Mouse (Mus musculus) MEL (cell line): Measurements from ENCODE around the gene Nts. TPM values are rescaled to one million over a fixed set of nuclear protein-coding genes. Genes with fewer than 3 reads are reported as not detected.

Experiments used
- DNase-seq: peaks from one replicate; pipeline ENCODE4 v3.0.0; 2011; ENCODE audit warnings: low read depth, low spot score
- H3K27ac ChIP-seq: 2 replicates; pipeline ENCODE4 v1.5.1; 2012; ENCODE audit warnings: low read depth, mild to moderate bottlenecking, control low read depth, low read length, moderate library complexity; ENCODE audit not compliant: control insufficient read depth
- H3K27me3 ChIP-seq, 2 experiments: fragments of 150-350 bp in 1 of 2; sonication (generic) in 1 of 2; 2 replicates each; pipeline ENCODE4 v1.6.1; 2012; ENCODE audit warnings: low read length in 2 of 2, mild to moderate bottlenecking in 2 of 2, improper control_type of control experiment in 1 of 2, moderate library complexity in 1 of 2; ENCODE audit not compliant: insufficient read depth in 2 of 2, control insufficient read depth in 1 of 2
- H3K36me3 ChIP-seq, 2 experiments: 2 replicates each; pipeline ENCODE4 v1.6.1; 2012 to 2014; ENCODE audit warnings: low read length in 2 of 2, improper control_type of control experiment in 1 of 2, inconsistent platforms in 1 of 2, mild to moderate bottlenecking in 1 of 2; ENCODE audit not compliant: insufficient read depth in 2 of 2, control insufficient read depth in 1 of 2
- H3K4me1 ChIP-seq, 2 experiments: fragments of 150-350 bp in 1 of 2; sonication (generic) in 1 of 2; 2 replicates each; pipeline ENCODE4 v1.6.1; 2012; ENCODE audit warnings: low read length in 2 of 2, improper control_type of control experiment in 1 of 2, mild to moderate bottlenecking in 1 of 2; ENCODE audit not compliant: insufficient read depth in 2 of 2, control insufficient read depth in 1 of 2
- H3K4me3 ChIP-seq, 2 experiments: fragments of 150-350 bp in 1 of 2; sonication (generic) in 1 of 2; 2 replicates each; pipeline ENCODE4 v1.5.1; 2012; ENCODE audit warnings: low read depth in 2 of 2, low read length in 2 of 2, mild to moderate bottlenecking in 2 of 2, moderate library complexity in 2 of 2, control low read depth in 1 of 2, improper control_type of control experiment in 1 of 2; ENCODE audit not compliant: control insufficient read depth in 1 of 2, insufficient read depth in 1 of 2
- H3K79me2 ChIP-seq: 2 replicates; pipeline ENCODE4 v1.6.1; 2012; ENCODE audit warnings: mild to moderate bottlenecking, low read length, moderate library complexity; ENCODE audit not compliant: control insufficient read depth, poor library complexity, insufficient read depth
- H3K9ac ChIP-seq: 2 replicates; pipeline ENCODE4 v1.6.1; 2012; ENCODE audit warnings: low read depth, mild to moderate bottlenecking, control low read depth, low read length, moderate library complexity; ENCODE audit not compliant: control insufficient read depth, poor library complexity, severe bottlenecking
- H3K9me3 ChIP-seq: fragments of 150-350 bp; sonication (generic); replicated peaks from 2 replicates; pipeline ENCODE4 v1.6.1; 2012; ENCODE audit warnings: mild to moderate bottlenecking, low read length, improper control_type of control experiment, moderate library complexity; ENCODE audit not compliant: insufficient read depth
- CHD1 ChIP-seq: IDR thresholded peaks from 2 replicates; pipeline ENCODE4 v1.6.1; 2012; ENCODE audit warnings: low read depth, mild to moderate bottlenecking, inconsistent platforms, low read length, improper control_type of control experiment
- CHD2 ChIP-seq: IDR thresholded peaks from 2 replicates; pipeline ENCODE4 v1.6.1; 2011; ENCODE audit warnings: low read length, improper control_type of control experiment
- CTCF ChIP-seq, 3 experiments: IDR thresholded peaks in 2 of 3; conservative IDR thresholded peaks in 1 of 3; 2 replicates each; pipeline ENCODE4 v1.5.1; 2011 to 2012; ENCODE audit warnings: low read length in 3 of 3, low read depth in 2 of 3, mild to moderate bottlenecking in 2 of 3, improper control_type of control experiment in 1 of 3, inconsistent platforms in 1 of 3, mixed read lengths in 1 of 3, moderate library complexity in 1 of 3; ENCODE audit not compliant: control insufficient read depth in 1 of 3, insufficient read depth in 1 of 3, poor library complexity in 1 of 3, severe bottlenecking in 1 of 3
- ETS1 ChIP-seq: IDR thresholded peaks from 2 replicates; pipeline ENCODE4 v1.6.1; 2012; ENCODE audit warnings: low read depth, mild to moderate bottlenecking, inconsistent platforms, low read length, improper control_type of control experiment, moderate library complexity
- GABPA ChIP-seq: IDR thresholded peaks from 2 replicates; pipeline ENCODE4 v1.6.1; 2012; ENCODE audit warnings: low read depth, mild to moderate bottlenecking, inconsistent platforms, low read length, improper control_type of control experiment, moderate library complexity
- HCFC1 ChIP-seq: IDR thresholded peaks from 2 replicates; pipeline ENCODE4 v1.6.1; 2012; ENCODE audit warnings: low read depth, mild to moderate bottlenecking, inconsistent platforms, low read length, improper control_type of control experiment, moderate library complexity
- JUND ChIP-seq: IDR thresholded peaks from 2 replicates; pipeline ENCODE4 v1.6.1; 2011; ENCODE audit warnings: low read depth, mild to moderate bottlenecking, improper control_type of control experiment, low read length
- KAT2A ChIP-seq: conservative IDR thresholded peaks from 2 replicates; pipeline ENCODE4 v1.6.1; 2012; ENCODE audit warnings: low read depth, low read length, improper control_type of control experiment, inconsistent platforms
- MAFK ChIP-seq: IDR thresholded peaks from 2 replicates; pipeline ENCODE4 v1.6.1; 2011; ENCODE audit warnings: low read depth, mild to moderate bottlenecking, low read length, improper control_type of control experiment, borderline replicate concordance
- MAX ChIP-seq: IDR thresholded peaks from 2 replicates; pipeline ENCODE4 v1.6.1; 2011; ENCODE audit warnings: low read length, improper control_type of control experiment
- MEF2A ChIP-seq: IDR thresholded peaks from 2 replicates; pipeline ENCODE4 v1.6.1; 2014; ENCODE audit warnings: low read depth, mild to moderate bottlenecking, inconsistent platforms, low read length, improper control_type of control experiment; ENCODE audit not compliant: poor library complexity, insufficient replicate concordance, severe bottlenecking; ENCODE audit errors: extremely low read depth
- MXI1 ChIP-seq: IDR thresholded peaks from 2 replicates; pipeline ENCODE4 v1.6.1; 2011; ENCODE audit warnings: mild to moderate bottlenecking, low read depth, low read length, improper control_type of control experiment
- MYB ChIP-seq: IDR thresholded peaks from 2 replicates; pipeline ENCODE4 v1.6.1; 2011; ENCODE audit warnings: mild to moderate bottlenecking, low read depth, low read length, improper control_type of control experiment
- MYC ChIP-seq: IDR thresholded peaks from 2 replicates; pipeline ENCODE4 v1.6.1; 2011; ENCODE audit warnings: low read depth, mild to moderate bottlenecking, low read length, improper control_type of control experiment, moderate library complexity
- NRF1 ChIP-seq: IDR thresholded peaks from 2 replicates; pipeline ENCODE4 v1.6.1; 2014; ENCODE audit warnings: low read depth, mild to moderate bottlenecking, inconsistent platforms, low read length, improper control_type of control experiment, moderate library complexity; ENCODE audit not compliant: poor library complexity, insufficient read depth, severe bottlenecking
- POLR2A ChIP-seq, 2 experiments: IDR thresholded peaks; 2 replicates each; pipeline ENCODE4 v1.6.1; 2011 to 2012; ENCODE audit warnings: low read length in 2 of 2, mild to moderate bottlenecking in 2 of 2, control low read depth in 1 of 2, improper control_type of control experiment in 1 of 2, low read depth in 1 of 2, moderate library complexity in 1 of 2; ENCODE audit not compliant: control insufficient read depth in 1 of 2, insufficient read depth in 1 of 2, poor library complexity in 1 of 2
- POLR2AphosphoS2 ChIP-seq: IDR thresholded peaks from 2 replicates; pipeline ENCODE4 v1.6.1; 2011; ENCODE audit warnings: low read length, improper control_type of control experiment
- POLR2AphosphoS5 ChIP-seq: IDR thresholded peaks from 2 replicates; pipeline ENCODE4 v1.6.1; 2012; ENCODE audit warnings: low read depth, borderline replicate concordance, mild to moderate bottlenecking, inconsistent platforms, low read length, moderate library complexity, mixed read lengths
- RAD21 ChIP-seq: IDR thresholded peaks from 2 replicates; pipeline ENCODE4 v1.6.1; 2011; ENCODE audit warnings: mild to moderate bottlenecking, low read depth, low read length, improper control_type of control experiment
- SIN3A ChIP-seq: IDR thresholded peaks from 2 replicates; pipeline ENCODE4 v1.6.1; 2012; ENCODE audit warnings: low read length, improper control_type of control experiment, inconsistent platforms
- SMC3 ChIP-seq: IDR thresholded peaks from 2 replicates; pipeline ENCODE4 v1.6.1; 2011; ENCODE audit warnings: low read depth, low read length, improper control_type of control experiment
- TAL1 ChIP-seq: IDR thresholded peaks from 2 replicates; pipeline ENCODE4 v1.6.1; 2012; ENCODE audit warnings: mild to moderate bottlenecking, inconsistent platforms, low read length, moderate library complexity, mixed read lengths
- TCF12 ChIP-seq: IDR thresholded peaks from 2 replicates; pipeline ENCODE4 v1.6.1; 2014; ENCODE audit warnings: low read depth, mild to moderate bottlenecking, inconsistent platforms, low read length, improper control_type of control experiment, moderate library complexity
- USF1 ChIP-seq: IDR thresholded peaks from 2 replicates; pipeline ENCODE4 v1.6.1; 2014; ENCODE audit warnings: low read depth, mild to moderate bottlenecking, inconsistent platforms, low read length, improper control_type of control experiment, moderate library complexity
- USF2 ChIP-seq, 2 experiments: IDR thresholded peaks; 2 replicates each; pipeline ENCODE4 v1.6.1; 2011 to 2012; ENCODE audit warnings: improper control_type of control experiment in 2 of 2, low read length in 2 of 2, borderline replicate concordance in 1 of 2, inconsistent platforms in 1 of 2, low read depth in 1 of 2, mild to moderate bottlenecking in 1 of 2; ENCODE audit not compliant: insufficient read depth in 1 of 2
- ZC3H11A ChIP-seq: IDR thresholded peaks from 2 replicates; pipeline ENCODE4 v1.6.1; 2012; ENCODE audit warnings: low read depth, mild to moderate bottlenecking, inconsistent platforms, low read length, improper control_type of control experiment
- ZKSCAN1 ChIP-seq: IDR thresholded peaks from 2 replicates; pipeline ENCODE4 v1.6.1; 2012; ENCODE audit warnings: low read depth, mild to moderate bottlenecking, inconsistent platforms, low read length, improper control_type of control experiment, moderate library complexity
- ZMIZ1 ChIP-seq: IDR thresholded peaks from 2 replicates; pipeline ENCODE4 v1.6.1; 2012; ENCODE audit warnings: low read depth, mild to moderate bottlenecking, inconsistent platforms, low read length, improper control_type of control experiment, moderate library complexity
- ZNF384 ChIP-seq: IDR thresholded peaks from 2 replicates; pipeline ENCODE4 v1.6.1; 2012; ENCODE audit warnings: low read depth, mild to moderate bottlenecking, inconsistent platforms, low read length, improper control_type of control experiment
- polyA plus RNA-seq, 2 experiments: library from polyadenylated mRNA; stranded (reverse) in 1 of 2; unstranded in 1 of 2; fragments of >175 nt in 1 of 2; fragments of >200 nt in 1 of 2; gene quantifications; 2 replicates each; pipeline versions ENCODE4 v1.2.1 to v1.2.4; 2012; ENCODE audit warnings: low replicate concordance in 2 of 2, low read depth in 1 of 2; ENCODE audit not compliant: insufficient read length in 2 of 2, insufficient read depth in 1 of 2, missing spikeins in 1 of 2
- total RNA-seq: library from RNA; depleted of rRNA; stranded (reverse); fragments of 300-350 nt; gene quantifications from 2 replicates; pipeline ENCODE4 v1.2.3, GENCODE M21; 2012

The Nts gene
- total and polyA plus RNA-seq, 3 experiments, result not detected

DNA sequence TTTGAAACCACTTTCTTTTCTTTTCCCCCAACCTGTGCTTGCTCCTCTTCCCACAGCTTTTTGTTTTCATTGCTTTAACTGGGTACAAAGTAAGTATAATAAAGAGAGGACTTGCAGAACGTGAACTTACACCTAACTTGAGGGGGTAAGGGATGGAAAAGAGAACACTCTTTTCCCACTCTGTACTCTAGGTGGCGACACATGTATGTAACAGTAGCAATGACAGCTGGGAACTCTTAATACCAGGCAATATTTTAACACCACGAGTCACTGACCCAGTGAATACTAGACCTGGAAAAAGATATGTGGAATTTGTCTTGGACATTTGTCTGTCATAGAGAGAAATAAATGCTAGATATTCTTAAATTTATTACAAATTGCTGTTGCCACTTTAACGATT is 8.5 kb upstream of the Nts start:
- Histone ChIP-seq H3K36me3 (no peaks in the 10 kb centered on the region), H3K27me3 (no peaks in the 10 kb centered on the region), H3K27ac (no peak overlapping the region), H3K9ac (no peak overlapping the region), H3K4me3 (no peak overlapping the region), H3K9me3 (no peaks in the 10 kb centered on the region), H3K79me2 (no peaks in the 10 kb centered on the region), H3K4me1 (no peaks in the 10 kb centered on the region)
- peak; percentile 25 for DNase-seq
- TF ChIP-seq MXI1 (no peak), TCF12 (no peak), GABPA (no peak), TAL1 (no peak), CTCF (IDR thresholded peaks at IDR 0.05 in 2 of 3, conservative IDR thresholded peaks at IDR 0.05 in 1 of 3; ENCODE audit: control insufficient read depth in 1 of 3, insufficient read depth in 1 of 3, low read depth in 2 of 3, low read length in 3 of 3, poor library complexity in 1 of 3, severe bottlenecking in 1 of 3) (peak in 1 of 3 experiments; percentile 52; a peak in 2 of 6 replicates), SIN3A (no peak), NRF1 (no peak), RAD21 (peak; percentile 35), MAX (no peak), ZNF384 (no peak), SMC3 (peak; percentile 49), ETS1 (no peak), ZC3H11A (no peak)

DNA sequence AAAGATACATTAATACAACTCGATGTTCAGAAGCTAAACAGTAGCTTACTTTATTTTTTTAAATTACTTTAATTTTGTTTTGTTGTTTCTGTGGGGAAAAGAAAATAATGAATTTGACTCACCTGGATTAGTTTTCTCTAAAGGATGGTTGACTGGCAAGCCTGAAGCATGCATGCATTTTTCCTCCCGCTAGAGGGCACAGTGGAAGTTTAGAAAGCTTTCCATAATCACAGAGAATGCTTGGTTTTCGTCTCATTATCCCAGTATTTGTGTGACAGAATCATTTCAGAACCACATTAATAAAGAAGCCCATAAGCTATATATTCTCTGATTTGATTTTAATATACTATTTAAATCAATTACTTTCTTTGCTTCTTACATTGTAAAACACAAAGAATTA is 1.5 kb upstream of the Nts start:
- H3K27me3 ChIP-seq, result no peaks in the 10 kb centered on the region
- no peaks in the 10 kb centered on the region for H3K4me1 ChIP-seq
- no peak overlapping the region for H3K4me3 ChIP-seq
- DNase-seq, result peak; percentile 15
- H3K27ac ChIP-seq, result no peak overlapping the region
- no peaks in the 10 kb centered on the region for H3K9me3 ChIP-seq
- TF ChIP-seq ZKSCAN1 (no peak), MEF2A (no peak), RAD21 (peak; percentile 30), CHD1 (no peak), ZC3H11A (no peak), POLR2A (IDR thresholded peaks at IDR 0.05; ENCODE audit: control insufficient read depth in 1 of 2, insufficient read depth in 1 of 2, low read depth in 1 of 2, low read length in 2 of 2, poor library complexity in 1 of 2) (no peak), CHD2 (no peak), ETS1 (no peak), MAFK (no peak), TCF12 (no peak), HCFC1 (no peak), ZMIZ1 (no peak), USF1 (no peak), NRF1 (no peak), POLR2AphosphoS5 (no peak), SMC3 (peak; percentile 65), USF2 (IDR thresholded peaks at IDR 0.05; ENCODE audit: borderline replicate concordance in 1 of 2, insufficient read depth in 1 of 2, low read depth in 1 of 2, low read length in 2 of 2) (no peak), MAX (no peak), KAT2A (no peak), MYC (no peak), MYB (no peak), CTCF (IDR thresholded peaks at IDR 0.05 in 2 of 3, conservative IDR thresholded peaks at IDR 0.05 in 1 of 3; ENCODE audit: control insufficient read depth in 1 of 3, insufficient read depth in 1 of 3, low read depth in 2 of 3, low read length in 3 of 3, poor library complexity in 1 of 3, severe bottlenecking in 1 of 3) (peak; percentile 35 to 56 (median 48)), ZNF384 (no peak), POLR2AphosphoS2 (no peak), SIN3A (no peak), JUND (no peak)
- H3K9ac ChIP-seq, result no peak overlapping the region
- no peaks in the 10 kb centered on the region for H3K36me3 ChIP-seq
- H3K79me2 ChIP-seq, result no peaks in the 10 kb centered on the region
